Mouse (Mus musculus): ENCODE measurements at regions not wholly inside any gene's neighbourhood (a gene's known extent, or its start where the extent isn't known, plus 50 kb on each side); places are given as distances from the start of the nearest gene placed in this dataset.
A peak's percentile ranks its signal among the peaks of the same experiment; 100 is the strongest.
"Not testable (repeated sequence)": the region's sequence is repeated elsewhere in the genome, so short reads cannot be mapped to it uniquely, and the experiment has no call there.

- DNase-seq (ENCODE audit: low read depth, low spot score) = no peak
Measured at GRCm38 (mm10) chr4:153827914-153828313, 129.1 kb upstream of the A430005L14Rik start.

GRCm38 (mm10) chr4:153829766-153830165 is 127.3 kb upstream of the A430005L14Rik start:
- DNase-seq (ENCODE audit: low read depth, low spot score) = no peak

GRCm38 (mm10) chr4:153830491-153830890 is 126.5 kb upstream of the A430005L14Rik start:
- no peak for DNase-seq (ENCODE audit: low read depth, low spot score)

DNA sequence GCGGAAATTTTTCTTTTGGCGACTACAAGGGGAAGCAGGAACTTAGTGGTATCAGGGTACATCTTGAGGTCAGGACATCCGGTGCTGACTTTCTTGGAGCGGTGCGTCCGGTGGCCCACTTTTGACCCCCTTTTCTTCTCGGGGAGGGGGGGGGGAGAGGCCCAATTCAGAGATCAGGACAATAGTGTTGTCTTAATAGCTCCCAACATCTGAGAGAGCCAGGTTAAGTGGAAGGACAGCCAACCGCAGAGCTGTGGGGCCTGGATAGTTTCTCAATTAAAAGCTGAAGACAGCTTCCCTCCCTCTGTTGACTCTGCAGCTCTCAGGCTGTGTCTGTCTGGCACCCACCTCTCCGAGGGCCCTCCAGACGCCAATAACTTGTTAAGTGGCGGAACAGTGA is 125.8 kb upstream of the A430005L14Rik start:
- not testable (repeated sequence) for DNase-seq (ENCODE audit: low read depth, low spot score)

DNA sequence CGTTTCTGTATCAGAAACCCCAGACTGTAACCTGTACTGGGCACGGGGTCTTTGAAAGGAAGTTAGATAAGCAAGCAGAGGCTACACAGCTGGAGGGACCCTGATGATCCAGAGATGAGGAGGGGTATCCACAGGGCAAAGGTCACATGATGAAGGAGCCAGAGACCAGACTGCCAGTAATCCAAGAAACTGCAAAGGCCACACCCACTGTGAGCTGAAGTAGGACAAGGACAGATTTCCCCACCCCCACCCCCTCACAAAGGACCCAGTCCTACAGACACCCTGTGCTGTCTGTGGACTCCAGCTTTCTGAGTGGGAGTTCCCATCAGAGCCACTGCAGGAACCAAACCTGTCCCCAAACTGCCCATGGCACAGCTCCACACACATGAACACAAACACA is 124.9 kb upstream of the A430005L14Rik start:
- no peak for DNase-seq (ENCODE audit: low read depth, low spot score)

GRCm38 (mm10) chr4:153844766-153845165 is 112.3 kb upstream of the A430005L14Rik start:
- no peak for DNase-seq (ENCODE audit: low read depth, low spot score)

GRCm38 (mm10) chr4:153848274-153848673 is 108.8 kb upstream of the A430005L14Rik start:
- no peak for DNase-seq (ENCODE audit: low read depth, low spot score)

- DNase-seq (ENCODE audit: low read depth, low spot score) = no peak
Measured at GRCm38 (mm10) chr4:153850186-153850585, 106.9 kb upstream of the A430005L14Rik start.

DNA sequence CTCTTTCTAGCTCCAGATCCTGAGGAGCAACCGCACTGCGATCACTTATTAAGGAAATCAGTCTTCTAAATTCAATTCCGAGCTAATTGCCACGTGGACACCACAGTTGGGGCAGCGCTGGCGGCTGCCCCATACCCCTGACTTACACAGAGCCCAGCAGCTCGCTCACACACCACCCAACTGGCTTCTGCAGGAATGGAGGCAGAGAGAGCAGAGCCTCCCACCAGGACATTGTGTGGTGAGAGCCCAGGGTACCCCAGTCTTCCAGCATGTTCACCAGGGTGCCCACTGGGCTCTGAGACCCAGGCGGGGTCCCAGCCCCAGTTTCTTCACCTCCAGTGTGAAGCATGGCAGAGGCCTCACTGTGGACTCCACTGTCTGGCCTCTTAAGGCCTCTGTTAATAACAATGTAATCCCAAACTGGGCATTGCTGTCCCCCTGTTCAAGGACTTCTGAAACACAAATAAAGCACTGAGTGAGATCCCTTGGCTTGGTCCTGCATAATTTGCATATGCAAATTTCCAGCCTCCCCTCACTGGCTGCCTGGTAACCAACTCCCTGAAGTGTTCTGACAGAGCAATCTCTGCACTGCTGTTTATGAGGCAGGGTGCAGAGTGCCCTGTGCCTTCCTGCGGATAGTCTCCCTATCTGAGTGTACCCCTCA is 102.8 kb upstream of the A430005L14Rik start:
- DNase-seq (ENCODE audit: low read depth, low spot score) = no peak

DNA sequence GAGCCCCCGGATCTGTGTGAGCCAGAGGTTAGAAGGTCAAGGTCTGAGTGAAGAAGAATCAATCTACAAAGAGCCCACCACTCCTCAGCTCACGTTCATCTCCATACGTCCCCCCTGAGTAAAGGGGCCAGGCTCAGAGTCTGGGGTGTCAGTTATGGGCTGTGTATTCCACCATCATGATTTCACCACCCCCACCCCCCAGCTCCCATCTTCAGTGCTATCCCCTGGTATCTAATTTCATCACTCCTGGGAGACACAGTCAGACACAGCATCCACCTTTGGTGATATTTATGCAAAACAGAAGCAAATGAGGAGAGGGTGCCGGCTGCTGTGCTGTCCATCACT is 102.3 kb upstream of the A430005L14Rik start:
- DNase-seq (ENCODE audit: low read depth, low spot score) = no peak

- no peak for DNase-seq (ENCODE audit: low read depth, low spot score)
Measured at GRCm38 (mm10) chr4:153861420-153861819, 95.6 kb upstream of the A430005L14Rik start.

DNA sequence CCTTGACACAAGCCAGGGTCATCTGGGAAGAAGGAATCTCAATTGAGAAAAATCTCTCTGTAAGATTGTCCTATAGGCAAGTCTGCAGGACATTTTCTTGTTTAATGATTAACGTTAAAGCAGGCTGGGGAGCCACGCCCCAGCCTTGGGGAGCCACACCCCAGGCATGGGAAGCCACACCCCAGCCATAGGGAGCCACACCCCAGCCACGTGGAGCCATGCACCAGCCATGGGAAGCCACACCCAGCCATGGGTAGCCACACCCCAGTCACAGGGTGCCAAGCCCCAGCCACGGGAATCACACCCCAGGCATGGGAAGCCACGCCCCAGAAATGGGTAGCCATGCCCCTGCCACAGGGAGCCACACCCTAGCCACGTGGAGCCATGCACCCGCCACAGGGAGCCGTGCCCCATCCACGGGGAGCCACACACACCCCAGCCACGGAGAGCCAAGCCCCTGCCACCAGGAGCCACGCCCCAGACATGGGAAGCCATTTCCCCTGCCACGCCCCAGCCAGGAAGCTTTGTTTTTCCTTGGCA is 94.8 kb upstream of the A430005L14Rik start:
- DNase-seq (ENCODE audit: low read depth, low spot score) = no peak

- DNase-seq (ENCODE audit: low read depth, low spot score) = no peak
Measured at GRCm38 (mm10) chr4:153872346-153872745, 84.7 kb upstream of the A430005L14Rik start.

DNA sequence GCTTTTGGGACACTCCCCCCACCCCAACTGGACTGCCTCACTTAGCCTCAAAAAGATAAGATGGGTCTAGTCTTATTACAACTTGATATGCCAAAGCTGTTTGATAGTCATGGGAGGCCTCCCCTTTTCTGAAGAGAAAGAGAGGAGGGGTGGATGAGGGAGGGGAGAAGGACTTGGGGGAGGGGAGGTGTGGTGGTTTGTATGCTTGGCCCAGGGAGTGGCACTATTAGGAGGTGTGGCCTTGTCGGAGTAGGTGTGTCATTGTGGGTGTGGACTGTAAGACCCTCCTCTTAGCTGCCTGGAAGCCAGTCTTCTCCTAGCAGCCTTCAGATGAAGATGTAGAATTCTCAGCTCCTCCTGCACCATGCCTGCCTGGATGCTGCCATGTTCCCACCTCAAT is 82.0 kb upstream of the A430005L14Rik start:
- DNase-seq (ENCODE audit: low read depth, low spot score) = not testable (repeated sequence)

GRCm38 (mm10) chr4:153876954-153877642 is 79.9 kb upstream of the A430005L14Rik start:
- peak; percentile 32 for DNase-seq (ENCODE audit: low read depth, low spot score)

DNA sequence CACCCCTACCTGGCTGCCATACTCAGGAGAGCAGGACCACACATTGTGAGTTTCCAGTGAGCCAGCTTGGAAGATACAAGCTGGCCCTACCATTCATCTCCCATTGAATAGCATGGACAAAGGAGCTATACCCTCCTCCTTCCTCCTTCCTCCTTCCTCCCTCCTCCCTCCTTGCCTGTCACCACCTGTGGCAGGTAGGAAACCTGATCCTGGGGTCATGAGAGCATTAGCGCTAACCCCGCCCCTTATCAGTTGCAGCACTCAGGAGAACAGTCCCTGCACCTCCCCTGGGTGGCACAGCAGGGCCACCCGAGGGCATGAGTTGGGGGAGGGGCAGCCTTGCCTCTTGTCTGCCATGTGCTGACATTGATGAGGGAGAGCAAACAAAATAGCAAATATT is 74.0 kb upstream of the A430005L14Rik start:
- DNase-seq (ENCODE audit: low read depth, low spot score) = no peak

DNA sequence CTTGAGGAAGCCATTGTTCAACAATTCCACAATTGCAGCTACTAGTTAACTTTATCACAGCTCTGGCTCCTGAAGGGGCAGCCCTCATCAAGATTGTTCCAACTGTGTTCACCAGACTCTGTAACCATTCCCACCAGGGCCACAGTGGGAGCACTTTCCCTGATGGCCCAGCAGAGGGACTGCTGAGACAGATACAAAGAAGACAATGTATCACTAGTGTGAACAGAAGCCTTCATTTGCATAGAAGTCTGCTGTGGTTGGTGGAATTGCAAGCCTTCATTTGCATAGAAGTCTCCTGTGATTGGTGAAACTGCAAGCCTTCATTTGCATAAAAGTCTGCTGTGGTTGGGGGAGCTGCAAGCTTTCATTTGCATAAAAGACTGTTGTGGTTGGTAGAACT is 73.0 kb upstream of the A430005L14Rik start:
- no peak for DNase-seq (ENCODE audit: low read depth, low spot score)

- no peak for DNase-seq (ENCODE audit: low read depth, low spot score)
Measured at GRCm38 (mm10) chr4:153885836-153886235, 71.2 kb upstream of the A430005L14Rik start.

GRCm38 (mm10) chr4:153890130-153890529 is 66.9 kb upstream of the A430005L14Rik start:
- no peak for DNase-seq (ENCODE audit: low read depth, low spot score)

- DNase-seq (ENCODE audit: low read depth, low spot score) = no peak
Measured at GRCm38 (mm10) chr4:153899721-153900120, 57.3 kb upstream of the A430005L14Rik start.

DNA sequence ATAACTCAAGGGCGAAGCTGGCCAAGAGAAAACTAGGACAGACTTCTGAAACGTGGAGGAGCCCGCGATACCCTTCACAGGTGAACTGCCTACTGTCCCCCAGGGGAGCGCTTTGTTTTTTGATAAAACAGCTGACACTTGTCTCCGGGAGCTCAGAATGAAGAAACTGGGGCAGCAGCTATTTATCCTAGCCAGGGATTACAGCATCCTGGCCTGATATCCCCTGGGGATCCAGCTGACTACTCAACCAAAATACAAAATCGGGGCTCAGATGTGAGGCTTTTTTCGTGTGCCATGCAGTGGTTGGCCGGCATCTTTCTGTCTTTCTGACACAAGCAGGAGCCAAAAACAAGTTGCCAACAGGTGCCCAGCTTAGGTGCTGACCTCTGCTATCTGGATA is 52.0 kb upstream of the A430005L14Rik start:
- DNase-seq (ENCODE audit: low read depth, low spot score) = no peak

DNA sequence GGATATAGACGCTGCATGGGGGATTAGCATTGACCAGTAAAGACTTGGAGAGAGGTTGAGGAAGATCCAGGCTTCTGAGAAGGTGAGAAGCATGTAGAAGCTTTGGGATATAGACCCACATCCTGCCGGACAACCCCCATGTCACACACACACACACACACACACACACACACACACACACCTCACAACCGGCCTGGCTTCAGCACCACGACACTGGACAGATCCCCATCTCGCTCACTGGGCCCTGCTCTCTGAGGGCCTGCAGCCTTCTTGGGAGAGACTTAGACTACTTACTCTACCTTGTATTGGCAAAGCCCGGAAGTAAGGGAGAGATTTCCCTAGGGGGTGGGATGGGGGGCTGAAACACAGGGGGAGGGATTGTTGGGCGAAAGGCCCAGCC is 51.5 kb upstream of the A430005L14Rik start:
- no peak for DNase-seq (ENCODE audit: low read depth, low spot score)

Measured in 3T3-L1 (cell line).